Mouse (Mus musculus): Measurements from ENCODE around the gene Esrrg.

The Esrrg gene

DNA sequence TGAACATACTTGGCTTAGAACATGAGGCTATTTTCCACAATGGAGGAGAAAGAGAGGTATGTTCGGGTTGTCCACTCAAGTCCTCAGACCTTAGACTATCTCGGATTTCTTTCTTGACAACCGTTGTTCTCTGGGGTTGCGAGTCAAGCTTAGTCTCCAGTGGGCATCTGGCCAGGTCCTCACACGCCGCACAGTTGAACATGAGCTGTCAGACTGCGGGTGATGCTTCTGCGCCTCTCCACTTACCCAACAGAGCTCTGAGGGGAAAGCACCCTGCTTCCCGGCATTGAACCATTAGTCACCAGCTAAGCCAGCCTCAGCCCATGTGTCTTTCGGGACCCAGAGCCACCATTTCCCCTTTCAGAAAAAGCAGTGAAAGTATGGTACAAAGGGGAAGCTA, 633.2 kb downstream of the Esrrg start:
- DNase-seq (ENCODE audit: low read depth, low spot score): no peak

DNA sequence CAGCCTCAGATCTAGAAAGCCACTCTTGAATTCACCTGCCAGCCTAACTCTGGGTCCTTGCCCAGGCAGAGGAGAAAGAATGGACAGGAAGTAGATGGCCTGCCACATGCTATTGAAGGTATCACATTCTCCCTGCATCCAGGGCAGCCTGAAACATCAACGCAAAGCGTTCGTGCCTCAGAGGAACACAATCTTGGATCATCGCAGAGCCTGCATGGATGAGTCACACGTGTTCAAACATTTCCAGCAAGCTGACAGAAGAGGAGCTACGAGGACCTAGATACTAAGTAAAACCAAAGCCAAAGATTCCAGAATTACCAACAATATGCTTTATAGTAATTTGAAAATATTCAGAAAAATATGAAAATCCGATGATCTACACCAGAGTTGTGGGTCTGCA, 648.9 kb downstream of the Esrrg start:
- no peak for DNase-seq (ENCODE audit: low read depth, low spot score)

DNA sequence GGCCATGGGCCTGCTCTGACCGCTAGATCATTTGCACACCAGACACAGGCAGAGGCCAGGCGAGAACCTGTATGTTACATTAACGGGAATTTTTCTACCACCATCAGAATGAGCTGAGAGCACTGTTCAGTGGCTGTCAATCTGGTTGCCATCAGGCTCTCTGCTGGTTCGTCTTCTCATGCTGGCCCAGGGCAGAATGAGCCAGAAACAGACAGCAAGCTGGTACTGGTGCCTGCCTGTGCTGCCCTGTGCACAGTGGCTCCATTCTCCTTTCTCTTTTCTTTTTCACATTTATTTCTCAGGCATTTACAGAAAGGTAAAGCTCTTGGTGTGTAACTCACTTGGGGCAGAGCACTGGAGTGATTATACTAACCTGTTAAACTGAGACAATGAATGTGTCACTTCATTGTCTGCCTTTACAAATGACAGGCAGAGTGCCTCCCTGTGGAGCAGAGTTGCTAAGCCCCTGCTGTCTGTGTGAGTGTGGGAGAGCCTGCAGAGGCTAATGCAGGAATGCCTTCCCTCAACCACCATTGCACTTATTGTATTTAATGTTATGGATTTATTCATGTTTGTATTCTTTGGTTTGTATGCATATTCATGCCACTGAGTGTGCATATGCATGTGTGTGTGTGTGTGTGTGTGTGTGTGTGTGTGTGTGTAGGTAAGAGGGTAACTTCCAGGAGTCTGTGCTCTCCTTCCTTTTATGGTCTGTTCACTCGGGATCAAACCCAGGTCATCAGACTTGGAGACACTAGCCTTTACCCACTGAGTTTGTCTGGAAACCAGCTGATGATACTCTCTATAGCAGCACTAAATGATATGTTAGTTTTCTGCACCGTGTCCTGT, 651.9 kb downstream of the Esrrg start:
- no peak for DNase-seq (ENCODE audit: low read depth, low spot score)

DNA sequence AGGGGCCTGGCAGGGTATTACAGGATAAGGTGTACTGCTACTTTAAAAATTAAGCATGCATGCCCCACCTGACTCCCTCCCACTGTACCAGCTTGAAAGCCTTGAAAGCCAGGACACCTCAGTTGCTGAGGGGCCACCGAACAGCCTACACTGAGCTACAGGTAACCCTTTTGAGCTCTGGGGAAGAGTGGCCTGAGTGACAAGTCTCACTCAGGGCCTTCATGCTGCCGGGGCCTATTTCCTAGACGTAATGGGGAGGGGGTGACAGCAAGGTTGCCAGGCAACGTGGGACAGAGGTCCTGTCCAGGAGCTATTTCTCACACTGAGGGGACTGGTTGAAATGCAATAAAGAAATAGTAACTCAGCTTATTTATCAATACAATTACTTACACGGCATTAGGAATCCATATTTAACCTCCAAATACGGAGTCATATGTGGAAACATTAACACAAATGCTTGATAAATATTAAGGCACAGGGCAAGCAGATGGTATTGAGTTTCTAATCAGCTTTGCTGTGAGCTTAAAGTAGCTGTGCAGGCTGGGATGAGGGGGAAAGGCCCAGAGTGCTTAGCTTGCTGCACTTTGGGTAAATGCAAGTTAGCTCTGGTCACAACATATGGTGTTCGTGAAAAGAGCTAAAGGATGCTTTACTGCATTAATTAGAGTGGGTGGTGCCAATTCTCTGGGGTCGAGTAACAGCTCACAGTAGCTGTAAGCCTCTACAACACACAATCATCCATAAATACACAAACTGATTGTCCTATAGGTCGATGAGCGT, 653.5 kb downstream of the Esrrg start, which contains the start of gene Ush2a:
Ush2a (plus strand) TSS at position 121 of the 780 bp plus-strand sequence.
- no peak for DNase-seq (ENCODE audit: low read depth, low spot score)

Measured in skeletal muscle tissue, adult 2 months (tissue).